Mouse (Mus musculus) megakaryocyte-erythroid progenitor cell, adult 5-6 weeks (primary cell): Measurements from ENCODE around the gene Ssbp3. TPM values are rescaled to one million over a fixed set of nuclear protein-coding genes. Genes with fewer than 3 reads are reported as not detected.

Source experiments
- ATAC-seq: replicated peaks from 2 replicates; pipeline ENCODE4 v1.8.0; 2016; ENCODE audit warnings: mild to moderate bottlenecking, inconsistent platforms; ENCODE audit not compliant: severe bottlenecking, poor library complexity, low FRiP score, low TSS enrichment
- total RNA-seq, 2 experiments: library from RNA; stranded (forward) in 1 of 2; stranded (reverse) in 1 of 2; fragments of 200-1000, 215-1000 nt in 1 of 2; fragments of >200 nt in 1 of 2; fragmentation: Nextera tagmentation in 1 of 2; gene quantifications; 2 replicates each; pipeline ENCODE4 v1.2.3; 2014 to 2017

Ssbp3 gene
- total RNA-seq, 2 experiments from 2014 or later, result 63.4 to 138 TPM

DNA sequence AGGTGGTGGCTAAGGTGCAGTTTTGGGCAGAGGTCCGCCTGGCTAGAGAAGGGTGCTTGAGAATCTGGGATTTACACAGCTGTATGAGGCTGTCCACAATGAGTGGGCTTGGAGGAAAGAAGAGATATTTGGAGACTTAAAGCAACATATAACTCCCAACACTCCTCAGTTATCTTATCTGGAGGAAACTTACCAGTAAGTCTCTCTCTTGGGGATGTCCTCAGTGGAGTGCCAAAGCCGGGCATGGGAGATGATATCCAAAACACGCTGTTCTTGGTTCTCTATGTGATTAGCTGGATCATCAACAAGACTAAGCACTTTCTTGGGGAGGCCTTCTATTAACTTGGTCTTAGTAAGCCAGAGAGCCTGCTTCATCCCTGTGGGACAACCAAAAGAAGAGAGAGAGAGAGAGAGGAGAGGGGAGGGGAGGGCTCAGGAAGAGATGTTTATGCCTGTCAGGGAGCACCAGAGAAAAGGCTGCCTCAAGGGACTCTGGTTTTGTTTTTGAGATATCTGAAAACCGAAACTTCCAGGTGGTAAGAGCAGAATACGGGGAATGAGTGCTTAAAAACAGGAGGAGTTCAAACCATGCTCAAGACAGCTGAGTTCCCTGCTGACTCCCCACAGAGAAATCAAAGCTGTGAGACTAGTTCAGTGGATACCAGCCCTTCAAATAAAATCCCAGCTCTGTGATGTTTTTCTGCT is 154.0 kb downstream of the Ssbp3 start:
- ATAC-seq, result no peak

DNA sequence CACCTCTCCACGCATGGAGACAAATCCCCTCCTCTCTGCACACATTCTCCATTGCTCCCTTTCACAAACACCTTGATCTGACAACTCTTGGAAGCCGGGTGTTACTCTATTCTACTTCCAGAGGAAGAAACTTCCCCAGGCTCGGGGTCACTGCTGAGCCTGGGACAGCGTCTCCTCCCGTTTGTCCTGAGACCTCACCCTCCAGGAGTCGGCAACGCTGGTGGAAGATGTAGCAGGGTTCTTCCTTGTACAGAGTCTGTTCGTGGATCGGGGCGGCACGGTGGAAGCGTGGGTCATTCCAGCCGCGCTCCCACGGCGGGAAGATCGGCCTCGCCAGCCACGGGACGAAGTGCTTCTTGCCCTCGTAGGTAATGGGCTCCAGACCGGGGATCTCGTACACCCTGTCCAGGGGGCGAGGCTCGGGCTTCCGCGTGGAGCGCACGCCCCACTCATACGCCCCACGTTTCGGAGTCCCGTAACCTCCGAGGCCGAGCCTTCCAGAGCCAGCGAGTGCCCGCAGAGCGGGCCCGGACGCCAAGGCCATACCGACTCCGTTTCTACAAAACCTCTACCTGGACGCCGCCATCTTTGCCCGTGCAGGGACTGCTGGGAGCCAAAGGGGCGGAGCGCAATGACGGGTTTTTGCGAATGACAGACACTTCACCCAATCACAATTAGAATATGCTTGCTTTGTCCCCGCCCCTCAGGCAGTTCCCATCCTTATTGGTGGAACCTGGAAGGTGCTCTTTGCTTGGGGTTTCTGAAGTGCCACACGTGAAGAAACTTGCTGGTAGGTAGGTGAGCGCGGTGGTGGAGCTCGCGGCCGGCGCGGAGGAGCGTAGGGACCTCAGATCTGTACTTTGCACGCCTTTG is 156.0 kb downstream of the Ssbp3 start, which contains the start of the genes Mrpl37 and Cyb5rl:
Gene Mrpl37 (minus strand): TSS at position 617 of the 873 bp plus-strand sequence.
Gene Cyb5rl (plus strand): TSS at position 737 of the 873 bp plus-strand sequence.
- ATAC-seq, result peak; percentile 98

DNA sequence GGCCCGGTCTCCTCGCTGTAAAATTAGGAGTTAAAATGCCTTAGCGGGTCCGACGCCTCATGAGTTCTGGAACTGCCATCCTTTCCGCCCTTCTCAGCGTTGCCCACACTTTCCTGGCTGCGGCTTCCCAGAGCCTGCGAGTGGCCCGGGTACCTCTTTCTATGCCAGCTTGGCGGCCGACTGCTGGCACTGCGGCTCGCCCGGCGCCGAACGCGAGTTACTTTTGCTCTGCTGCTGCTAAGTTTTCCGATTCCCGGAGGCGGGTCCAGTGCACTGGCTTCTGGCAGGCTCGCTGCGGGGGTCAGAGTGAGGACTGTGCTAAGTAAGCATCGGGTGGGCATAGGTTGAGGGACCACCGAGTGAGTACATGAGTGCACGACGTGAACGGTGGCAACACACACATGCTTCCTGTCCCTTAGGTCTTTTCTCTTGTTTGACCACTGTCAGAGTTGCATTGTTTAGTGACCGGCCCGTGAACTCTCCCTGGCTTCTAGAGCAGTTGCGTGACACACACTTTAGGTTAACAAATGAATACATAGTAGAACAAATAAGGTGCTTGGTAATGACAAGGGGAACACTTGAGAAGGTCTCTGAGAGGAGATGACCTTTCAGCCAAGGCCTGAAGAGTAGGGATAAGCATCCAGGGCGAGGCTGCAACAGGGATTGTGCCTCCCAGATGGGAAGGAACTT is 156.8 kb downstream of the Ssbp3 start:
- ATAC-seq, result peak; percentile 51

DNA sequence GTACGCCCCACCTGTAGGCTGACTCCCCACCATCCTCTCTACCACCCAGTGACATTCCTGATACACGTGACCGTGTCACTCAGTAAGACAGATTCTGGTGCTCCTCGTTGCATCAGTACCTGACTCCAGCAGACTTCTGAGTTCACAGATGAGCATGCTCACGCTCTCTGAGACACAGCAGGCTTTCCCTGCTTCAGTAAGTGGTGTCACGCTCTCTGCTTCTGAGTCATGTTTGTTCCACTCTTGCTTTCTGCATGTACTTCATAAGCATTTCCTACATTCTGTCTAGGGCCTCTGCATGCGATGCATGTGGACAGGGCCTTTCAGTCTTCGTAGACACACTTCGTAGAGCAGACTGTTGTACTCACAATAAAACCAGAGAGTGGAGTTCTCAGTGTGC is 161.8 kb downstream of the Ssbp3 start:
- ATAC-seq, result no peak

DNA sequence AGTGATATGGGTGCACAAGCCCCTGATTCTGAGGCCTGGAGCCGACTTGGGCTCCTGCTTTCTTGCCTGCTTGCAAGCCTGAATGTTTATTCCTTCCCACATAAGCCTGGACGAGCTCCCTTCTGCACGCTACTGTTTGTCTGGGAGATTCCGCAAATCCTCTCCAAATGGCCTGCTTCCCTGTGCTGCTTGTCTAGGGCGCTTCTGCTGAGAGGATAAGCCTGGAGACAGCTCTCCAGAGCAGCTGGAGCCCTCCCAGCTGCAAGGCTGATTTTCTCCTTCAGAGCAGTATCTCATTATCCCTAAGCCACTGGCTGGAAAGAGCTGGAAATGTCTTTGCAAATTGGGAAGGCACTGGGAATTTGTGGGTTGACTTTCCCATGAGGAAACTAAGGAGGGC is 165.0 kb downstream of the Ssbp3 start:
- no peak for ATAC-seq

DNA sequence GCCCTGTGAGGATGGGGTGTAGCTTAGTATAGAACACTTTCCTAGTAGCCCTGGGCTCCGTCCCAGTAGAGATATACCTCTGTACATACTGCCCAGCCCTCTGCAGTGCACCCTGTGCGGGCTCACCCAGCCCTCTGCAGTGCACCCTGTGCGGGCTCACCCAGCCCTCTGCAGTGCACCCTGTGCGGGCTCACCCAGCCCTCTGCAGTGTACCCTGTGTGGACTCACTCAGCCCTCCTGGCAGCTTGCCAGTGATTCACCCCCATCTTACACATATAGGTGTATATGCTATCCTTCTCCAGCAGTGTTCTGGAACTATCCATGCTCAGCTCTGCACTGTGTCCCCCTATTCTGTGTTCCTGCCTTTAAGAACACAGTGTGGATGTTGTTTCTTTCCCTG is 168.4 kb downstream of the Ssbp3 start:
- no peak for ATAC-seq

DNA sequence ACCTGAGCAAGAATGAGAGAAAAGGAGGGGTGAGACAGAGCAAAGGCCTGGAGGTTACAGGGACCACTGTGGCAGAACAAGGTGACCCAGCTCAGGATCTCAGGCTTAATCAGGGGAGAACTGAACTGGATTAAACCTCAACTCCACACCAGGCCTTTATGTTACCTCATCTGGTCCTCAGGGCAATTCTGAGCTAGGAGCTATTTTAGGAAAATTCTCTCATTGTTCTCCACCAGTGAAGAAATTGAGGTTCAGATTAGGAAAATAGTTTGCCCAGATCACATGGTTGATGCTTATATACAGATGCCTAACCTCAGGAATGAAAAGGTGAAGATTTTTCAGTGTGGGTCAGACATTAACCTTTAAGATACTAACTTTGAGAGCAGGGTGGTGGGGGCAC is 169.2 kb downstream of the Ssbp3 start:
- ATAC-seq, result no peak

DNA sequence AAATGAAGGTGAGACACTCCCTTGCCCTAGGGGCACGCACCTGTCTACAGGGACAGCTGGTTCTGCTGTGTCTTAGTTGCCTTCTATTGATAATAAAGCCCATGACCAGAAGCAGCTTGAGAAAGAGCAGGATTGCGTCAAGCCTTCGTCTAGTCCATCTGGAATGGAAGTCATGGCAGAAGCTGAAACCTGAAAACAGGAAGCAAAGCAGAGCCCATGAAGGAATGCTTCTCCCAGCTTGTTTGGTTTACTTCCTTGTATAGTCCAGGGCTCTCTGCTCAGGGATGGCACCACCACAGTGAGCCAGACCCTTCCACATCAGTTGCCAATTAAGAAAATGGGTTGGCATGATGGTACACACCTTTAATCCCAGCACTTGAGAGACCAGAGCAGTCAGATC is 171.7 kb downstream of the Ssbp3 start:
- no peak for ATAC-seq

DNA sequence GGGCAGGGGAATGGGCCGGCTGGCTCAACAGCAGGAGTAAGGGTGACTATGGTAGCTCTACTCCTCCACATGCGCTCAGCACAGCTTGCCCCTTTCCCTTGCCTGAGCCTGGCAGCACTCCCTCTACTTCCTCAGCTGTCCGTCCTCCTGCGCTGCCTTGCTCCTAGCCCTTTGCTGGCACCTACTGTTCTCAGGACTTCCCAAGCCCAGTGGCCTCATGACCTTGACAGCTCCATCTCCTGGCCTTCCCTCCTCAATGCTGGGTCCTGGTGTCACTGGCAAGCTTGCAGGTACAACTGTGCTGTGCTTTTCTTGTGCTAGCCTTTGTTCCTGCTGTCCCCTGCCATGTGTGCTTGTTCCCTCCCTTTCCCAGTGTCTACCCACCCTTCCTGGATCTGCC is 172.6 kb downstream of the Ssbp3 start:
- no peak for ATAC-seq

DNA sequence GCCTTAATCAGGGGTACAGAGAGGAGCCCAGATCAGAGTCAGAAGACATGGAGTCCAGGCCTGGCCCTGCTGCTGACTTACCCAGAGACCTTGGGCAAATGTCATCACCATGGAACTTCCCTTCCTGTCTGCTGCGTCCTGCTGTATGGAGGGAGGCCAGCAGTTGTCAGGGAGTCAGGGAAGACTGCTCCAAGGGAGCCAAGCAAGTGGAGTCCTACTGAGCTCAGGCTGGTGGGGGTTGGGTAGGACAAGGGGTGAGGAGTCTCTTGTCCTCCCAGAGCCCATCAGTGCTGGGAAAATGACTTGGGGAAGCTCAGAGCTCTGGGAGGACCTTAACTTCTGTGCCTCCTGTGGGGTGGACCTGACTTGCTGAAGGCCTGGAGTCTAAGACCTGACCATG is 173.8 kb downstream of the Ssbp3 start:
- no peak for ATAC-seq

DNA sequence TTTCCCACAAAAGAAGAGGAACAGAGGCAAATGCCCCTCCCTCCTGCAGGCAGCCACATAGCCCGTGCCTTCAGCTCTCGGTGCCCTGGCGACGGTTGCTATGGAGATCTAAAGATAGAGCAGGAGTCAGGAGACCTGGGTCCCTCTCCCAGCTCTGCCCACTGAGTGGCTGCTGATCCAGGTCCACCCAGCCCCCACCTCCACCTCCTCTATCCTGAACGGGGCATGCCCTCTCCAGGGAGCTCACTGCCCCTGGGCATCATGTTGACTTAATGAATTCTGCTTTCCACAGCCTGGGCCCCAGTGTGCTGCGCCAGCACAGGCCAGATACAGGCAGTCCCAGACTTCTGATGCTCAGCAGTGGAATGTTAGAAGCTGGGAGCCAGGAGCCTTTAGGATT is 174.4 kb downstream of the Ssbp3 start:
- ATAC-seq, result no peak

DNA sequence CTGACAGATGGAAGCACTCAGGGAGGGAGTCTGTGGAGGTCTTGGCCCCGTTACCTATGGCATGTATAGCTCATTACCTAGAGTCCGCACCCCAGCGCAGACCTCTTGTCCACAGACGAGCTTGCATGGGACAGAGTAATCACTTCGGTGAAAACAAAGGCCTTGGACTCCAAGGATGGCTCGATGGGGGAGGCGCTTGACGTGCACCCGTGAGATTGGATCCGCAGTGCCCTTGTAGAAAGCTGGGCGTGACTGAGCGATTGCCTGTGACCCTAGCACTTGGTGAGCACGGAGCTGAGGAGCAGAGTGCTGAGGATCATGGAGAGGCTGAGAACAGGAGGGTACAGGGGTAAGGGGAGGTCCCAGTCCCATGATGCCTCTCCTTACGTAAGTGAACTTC is 181.2 kb downstream of the Ssbp3 start:
- ATAC-seq, result no peak

DNA sequence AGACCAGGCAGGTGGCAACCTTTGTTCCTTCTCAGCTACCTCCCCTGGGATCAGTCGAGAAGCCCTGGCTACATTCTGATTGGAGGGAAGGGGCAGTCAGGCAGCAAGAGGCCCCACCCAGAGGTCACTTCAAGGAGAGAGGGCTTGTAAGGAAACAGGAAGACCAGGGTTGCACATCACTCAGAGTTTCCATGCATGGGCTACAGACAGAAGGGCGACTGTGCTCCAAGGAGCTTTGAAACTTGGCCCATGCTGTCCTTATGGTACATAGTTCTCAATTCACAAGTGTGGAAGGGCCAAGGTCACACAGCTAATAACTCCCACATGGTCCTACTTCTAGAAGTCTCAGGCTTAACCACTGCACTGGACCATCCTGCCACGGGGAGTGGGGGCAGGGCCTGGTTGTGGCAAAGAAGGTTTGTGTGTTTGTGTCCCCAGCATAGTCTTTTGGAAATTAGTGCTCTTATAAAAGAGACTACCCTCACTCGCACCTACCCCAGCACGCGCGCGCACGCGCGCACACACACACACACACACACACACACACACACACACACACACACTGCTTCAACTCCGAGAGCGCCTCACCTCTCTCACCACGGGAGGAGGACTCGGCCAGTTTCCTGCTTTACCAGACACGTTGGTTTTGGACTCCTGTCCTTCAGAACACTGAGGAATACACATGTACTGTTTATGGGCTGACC is 184.1 kb downstream of the Ssbp3 start:
- ATAC-seq, result no peak

DNA sequence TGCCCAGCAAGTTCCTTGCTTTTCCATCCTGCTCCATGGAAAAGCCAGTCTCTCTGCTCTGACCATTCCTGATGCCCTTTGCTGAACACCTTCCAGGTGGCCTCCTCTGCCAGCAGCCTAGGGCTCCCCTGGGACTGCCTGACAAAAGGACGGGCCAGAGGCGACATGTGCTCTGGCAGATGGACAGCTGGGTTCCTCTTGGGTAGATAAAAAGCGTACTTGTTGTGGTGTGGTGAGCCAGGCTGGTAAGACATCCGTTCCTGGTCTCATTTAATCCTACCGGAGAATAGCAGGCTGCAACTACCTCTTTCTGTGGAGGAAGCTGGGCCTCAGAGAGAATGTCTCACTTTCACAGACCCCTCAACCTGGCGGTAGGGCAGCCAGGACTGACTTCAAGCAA is 185.5 kb downstream of the Ssbp3 start:
- peak; percentile 65 for ATAC-seq

DNA sequence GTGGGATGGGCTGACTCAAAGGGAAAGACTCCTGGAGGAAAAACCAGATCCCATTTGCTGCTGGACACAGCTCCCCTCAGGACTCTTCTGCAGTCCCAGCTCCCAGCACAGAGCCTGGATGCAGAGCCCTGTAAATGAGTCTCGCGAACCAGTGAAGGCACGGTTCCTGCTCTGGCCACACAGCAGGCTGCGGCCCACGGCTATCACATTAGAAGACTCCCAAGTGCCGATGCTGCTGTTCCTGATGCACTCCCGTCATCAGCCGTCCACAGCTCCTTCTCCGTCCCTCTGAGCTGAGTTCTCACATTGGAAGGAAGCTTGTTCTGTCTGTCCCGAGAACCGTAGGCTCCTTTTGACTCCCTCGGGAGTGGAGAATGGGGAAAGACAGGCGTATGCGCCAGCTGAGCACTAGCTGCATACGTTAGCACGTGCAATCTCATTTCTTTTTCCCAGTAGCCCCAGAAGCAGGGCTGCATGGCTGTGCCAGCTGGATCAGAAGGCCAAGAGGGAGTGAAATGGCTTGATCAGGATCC is 186.4 kb downstream of the Ssbp3 start, which contains the start of gene Cdcp2:
Gene Cdcp2 (plus strand): TSS at position 51 of the 533 bp plus-strand sequence.
- no peak for ATAC-seq

DNA sequence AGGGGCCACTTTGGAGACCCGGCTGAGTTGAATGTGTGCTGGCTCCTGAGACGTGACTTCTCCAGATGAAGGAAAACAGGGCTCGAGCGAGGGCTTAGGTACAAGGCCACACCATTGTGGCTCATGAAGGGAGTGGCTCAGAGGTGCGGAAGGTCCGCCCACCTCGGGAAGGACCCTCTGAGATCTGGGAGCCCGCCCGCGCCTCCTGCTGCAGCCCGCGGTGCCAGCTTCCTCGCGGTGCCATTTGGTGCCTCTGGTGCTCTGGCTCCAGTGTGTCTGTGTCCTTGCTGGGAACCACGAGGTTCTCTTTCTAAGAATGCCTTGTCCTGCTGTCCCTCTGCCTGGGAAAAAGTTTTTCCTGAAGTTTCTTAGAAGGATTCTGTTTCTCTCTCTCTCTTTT is 187.4 kb downstream of the Ssbp3 start:
- ATAC-seq, result no peak

DNA sequence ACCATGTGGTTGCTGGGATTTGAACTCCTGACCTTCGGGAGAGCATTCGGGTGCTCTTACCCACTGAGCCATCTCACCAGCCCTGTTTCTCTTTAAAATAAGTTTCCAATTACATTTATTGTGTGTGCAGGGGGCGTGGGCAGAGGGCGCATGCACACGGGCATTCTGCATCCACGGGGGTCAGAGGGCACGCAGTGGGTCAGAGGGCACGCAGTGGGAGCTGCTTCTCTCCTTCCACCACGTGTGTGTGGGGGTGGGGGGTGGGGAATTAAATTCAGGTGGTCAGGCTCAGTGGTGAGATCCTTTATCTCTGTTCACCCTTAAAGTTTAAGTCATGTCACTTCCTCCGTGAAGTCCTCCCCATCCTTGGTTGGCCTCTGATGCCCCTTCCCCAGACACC is 187.9 kb downstream of the Ssbp3 start:
- ATAC-seq, result no peak

DNA sequence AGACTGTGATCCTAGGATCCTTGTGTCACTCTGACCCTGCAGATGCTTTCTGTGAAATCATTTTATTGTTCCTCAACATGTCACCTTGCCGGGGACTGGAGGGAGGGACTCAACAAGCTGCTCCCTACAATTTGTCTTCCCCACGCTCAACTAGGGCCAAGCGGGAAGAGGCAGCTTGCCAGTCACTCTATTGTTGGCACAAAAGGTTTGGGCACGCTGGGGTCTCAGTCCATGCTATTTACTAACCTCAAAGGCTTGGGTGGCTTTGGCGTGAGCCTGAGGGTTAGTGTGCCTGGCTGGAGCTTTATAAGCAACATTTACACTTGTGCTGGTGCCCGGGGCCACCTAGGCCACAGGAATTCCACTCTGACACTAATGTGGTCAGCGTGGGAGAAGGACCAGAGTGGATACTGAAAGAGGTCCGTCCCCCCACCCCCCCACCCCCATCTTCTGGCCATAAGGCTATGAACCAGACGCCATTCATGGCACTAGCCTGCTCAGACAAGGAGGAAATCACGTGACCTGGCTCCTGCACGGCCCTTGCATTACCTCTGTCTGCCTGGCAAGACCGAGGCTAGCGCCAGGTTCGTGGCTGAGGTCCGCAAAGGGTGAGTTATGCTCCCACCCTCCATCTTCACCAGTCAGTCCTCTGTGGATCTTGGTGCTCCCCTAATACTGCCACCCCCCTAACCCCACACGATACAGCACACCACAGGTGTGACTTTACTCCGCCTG is 188.5 kb downstream of the Ssbp3 start:
- ATAC-seq, result no peak
